In genomic region chr9:121950418-121951113, GRCm38 (mm10) we compare ENCODE assay signal across 9 mouse cellular contexts. TPM values are rescaled to one million over a fixed set of nuclear protein-coding genes. Genes with fewer than 3 reads are reported as not detected.
DNase-seq lines count a peak whose midpoint lies in the region; ATAC-seq and TF ChIP-seq lines count a peak whose summit lies in the region.
"Had no signal": no experiment of that assay in that cellular context is flagged by ENCODE, and none has a peak within 500 bp of the region (broad histone marks: within the 10 kb centered on the region; RNA-seq: fewer than 3 reads in every experiment).

Gene Fam198a (plus strand): TSS chr9:121950988.

- no peak for DNase-seq in Patski (ENCODE audit: low read depth, low spot score)
- peak; percentile 91 for DNase-seq in brain, embryonic 14.5 days (ENCODE audit: low read depth)
- peak; percentile 84 for DNase-seq in forebrain, embryonic 14.5 days (ENCODE audit: low spot score)
- DNase-seq in heart, postnatal 36 days = peak; percentile 69 to 80
- peak; percentile 41 to 54 for DNase-seq in layer of hippocampus, postnatal 36 days
- peak; percentile 23 for DNase-seq in mesoderm, embryonic 11.5 days (ENCODE audit: low read depth, low spot score)
- peak; percentile 74 for DNase-seq in testis, postnatal 14 days (ENCODE audit: low spot score)
- DNase-seq in thymus, postnatal 25 days = no peak

- peak within 1 kb of the TSS; percentile 47 for H3K4me2 ChIP-seq in forebrain, embryonic 14.5 days (ENCODE audit: low read length)

- no peaks in the 10 kb centered on the region for H3K27me3 ChIP-seq in Patski
- no peaks in the 10 kb centered on the region for H3K27me3 ChIP-seq in forebrain, embryonic 14.5 days (replicated peaks; ENCODE audit: control insufficient read depth, insufficient read depth, low read length)

- TF ChIP-seq POLR2A in brain, embryonic 14.5 days (IDR thresholded peaks at IDR 0.05; ENCODE audit: borderline replicate concordance, extremely low read depth, insufficient read depth, insufficient read length, poor library complexity, severe bottlenecking) = no peak

- intact Hi-C loops in heart, postnatal 36 days (cut with DNase I) = no loop called here

- H3K9ac ChIP-seq in forebrain, embryonic 14.5 days (ENCODE audit: low read length) = peak within 1 kb of the TSS; percentile 47

- H3K4me3 ChIP-seq in forebrain, embryonic 14.5 days (ENCODE audit: low read depth, low read length) = peak within 1 kb of the TSS; percentile 16
- H3K4me3 ChIP-seq: erythroblast, embryonic 14.5 days had no signal

- peak within 1 kb of the TSS; percentile 70 for H3K27ac ChIP-seq in forebrain, embryonic 14.5 days (ENCODE audit: low read depth, low read length)

- no peaks in the 10 kb centered on the region for H3K36me3 ChIP-seq in forebrain, embryonic 14.5 days (ENCODE audit: control insufficient read depth, insufficient read depth, low read length)

- in situ Hi-C loops in Patski (cut with MboI; ENCODE audit: low pct_unique_long_range_greater_than_20kb) = no loop called here

- CTCF ChIA-PET in Patski (lab: Charles Lee) = no interaction called here

- ATAC-seq in Patski = peak; percentile 11
- ATAC-seq in forebrain, embryonic 14.5 days = peak; percentile 94

- H3K9me3 ChIP-seq in forebrain, embryonic 14.5 days (replicated peaks; ENCODE audit: control insufficient read depth, low read length) = no peaks in the 10 kb centered on the region

- 3% methylated on average over 14 of the region's 14 CpGs for WGBS in forebrain, embryonic 14.5 days

- H3K4me1 ChIP-seq in forebrain, embryonic 14.5 days (ENCODE audit: control insufficient read depth, insufficient read depth, low read length) = peaks cover 8% of the 10 kb centered on the region; the same call in 1 of the 2 replicates

- TF ChIP-seq CTCF in Patski (IDR thresholded peaks at IDR 0.05) = no peak
- TF ChIP-seq CTCF in brain, embryonic 14.5 days (IDR thresholded peaks at IDR 0.05; ENCODE audit: borderline replicate concordance, extremely low read depth, insufficient read depth, insufficient read length) = no peak

- POLR2A ChIA-PET in Patski (lab: Charles Lee) = no interaction called here

RNA-seq across cellular contexts. Expression of gene Fam198a, which starts in this region (rescaled TPM):
- polyA plus RNA-seq in Patski (2021) = 0.23 TPM
- 1.0 and 1.6 TPM in 2 replicates for polyA plus RNA-seq in brain, embryonic 14.5 days (2012; rRNA removed)
- 0.89 and 1.3 TPM in 2 replicates for polyA plus RNA-seq in forebrain, embryonic 14.5 days (2014; fragmentation: Nextera tagmentation; extraction: Ambion mirVana)
- total RNA-seq in heart, postnatal 36 days (2021) = 1 to 10 TPM in 1 of 2 experiments, under 1 TPM in 1; 0.95 to 1.8 TPM
- total RNA-seq in layer of hippocampus, postnatal 36 days (2021) = 1 to 10 TPM; 5.8 to 6.8 TPM
- polyA plus RNA-seq: erythroblast, embryonic 14.5 days had no signal

Comparison
In these comparisons a context has a peak if more than half of its experiments do, and no peak if none do; other contexts are left out.
1. Peak in ATAC-seq in Patski; RNA of the gene not detected or under 1 TPM.
2. DNase-seq: peak in brain, embryonic 14.5 days (single experiment), forebrain, embryonic 14.5 days (single experiment), heart, postnatal 36 days (2 of 2), layer of hippocampus, postnatal 36 days (2 of 2), mesoderm, embryonic 11.5 days (single experiment) and testis, postnatal 14 days (single experiment); none in Patski (single experiment) and thymus, postnatal 25 days (single experiment).